Comparison of ENCODE assay signal across 8 mouse cellular contexts in genomic region chr9:108808163-108808665, GRCm38 (mm10). TPM values are rescaled to one million over a fixed set of nuclear protein-coding genes. Genes with fewer than 3 reads are reported as not detected.
DNase-seq lines count a peak whose midpoint lies in the region; ATAC-seq lines count a peak whose summit lies in the region.

TSS of gene Nckipsd (plus strand) at chr9:108808368.

- no peaks in the 10 kb centered on the region for H3K9me3 ChIP-seq in embryonic facial prominence, embryonic 10.5 days
- no peaks in the 10 kb centered on the region for H3K9me3 ChIP-seq in intestine, embryonic 16.5 days (ENCODE audit: control insufficient read depth, low read length)

- ATAC-seq in intestine, embryonic 16.5 days = peak; percentile 92

- intact Hi-C loops in left cerebral cortex, postnatal 25 days (cut with DNase I) = no loop called here

- WGBS in embryonic facial prominence, embryonic 10.5 days = under 1% methylated on average over 62 of the region's 62 CpGs
- under 1% methylated on average over 62 of the region's 62 CpGs for WGBS in intestine, embryonic 16.5 days

- H3K4me3 ChIP-seq in embryonic facial prominence, embryonic 10.5 days = peak within 1 kb of the TSS; percentile 86
- H3K4me3 ChIP-seq in intestine, embryonic 16.5 days (ENCODE audit: low read length) = peak within 1 kb of the TSS; percentile 83

- peak within 1 kb of the TSS; percentile 88 for H3K9ac ChIP-seq in intestine, embryonic 16.5 days (ENCODE audit: low read depth, low read length)

- DNase-seq in adrenal gland, postnatal 14 days = peak; percentile 98
- DNase-seq in embryonic facial prominence, embryonic 10.5 days (ENCODE audit: low spot score) = peak; percentile 97
- DNase-seq in gonadal fat pad, adult 2 months (ENCODE audit: low read depth) = no peak
- DNase-seq in left cerebral cortex, postnatal 25 days (ENCODE audit: low spot score in 2 of 2) = peak; percentile 91 to 94
- peak; percentile 95 for DNase-seq in mesoderm, embryonic 11.5 days (ENCODE audit: low read depth, low spot score)
- peak; percentile 95 for DNase-seq in right cerebral cortex, postnatal 25 days
- peak; percentile 93 to 97 for DNase-seq in urinary bladder, postnatal 4 days (ENCODE audit: low spot score in 2 of 2)

- H3K4me1 ChIP-seq in embryonic facial prominence, embryonic 10.5 days = peaks cover 23% of the 10 kb centered on the region
- peaks cover 15% of the 10 kb centered on the region for H3K4me1 ChIP-seq in intestine, embryonic 16.5 days (ENCODE audit: control insufficient read depth, insufficient read depth, low read length)

- H3K4me2 ChIP-seq in intestine, embryonic 16.5 days (ENCODE audit: low read depth, low read length) = peak within 1 kb of the TSS; percentile 92

- H3K27ac ChIP-seq in embryonic facial prominence, embryonic 10.5 days (replicated peaks) = peak within 1 kb of the TSS; percentile 86
- H3K27ac ChIP-seq in intestine, embryonic 16.5 days (ENCODE audit: low read length) = peak within 1 kb of the TSS; percentile 1; the same call in 1 of the 2 replicates

- no peaks in the 10 kb centered on the region for H3K27me3 ChIP-seq in embryonic facial prominence, embryonic 10.5 days (replicated peaks; ENCODE audit: low read depth, poor library complexity, severe bottlenecking)
- H3K27me3 ChIP-seq in intestine, embryonic 16.5 days (replicated peaks; ENCODE audit: control insufficient read depth, insufficient read depth, low read length) = no peaks in the 10 kb centered on the region

- peaks cover 67% of the 10 kb centered on the region for H3K36me3 ChIP-seq in embryonic facial prominence, embryonic 10.5 days (replicated peaks)
- peaks cover 22% of the 10 kb centered on the region for H3K36me3 ChIP-seq in intestine, embryonic 16.5 days (ENCODE audit: control insufficient read depth, insufficient read depth, low read length)

RNA-seq across cellular contexts. Expression of gene Nckipsd, which starts in this region (rescaled TPM):
- total RNA-seq in adrenal gland, postnatal 14 days (2021) = 9.2 and 11.4 TPM in 2 replicates
- polyA plus RNA-seq in embryonic facial prominence, embryonic 10.5 days (2016; fragmentation: Nextera tagmentation; extraction: Ambion mirVana) = 14.8 and 15.0 TPM in 2 replicates
- polyA plus RNA-seq in gonadal fat pad, adult 2 months (2012; rRNA removed) = 43.0 and 46.4 TPM in 2 replicates
- polyA plus RNA-seq in intestine, embryonic 16.5 days (2015; fragmentation: Nextera tagmentation; extraction: Ambion mirVana) = 11.3 and 14.5 TPM in 2 replicates
- 10 to 100 TPM; 54.4 to 60.5 TPM for total RNA-seq in left cerebral cortex, postnatal 25 days (2021)
